Mouse (Mus musculus) liver, adult (tissue): ENCODE results near the gene Glipr2.

ENCODE experiments used
- GATA4 ChIP-seq: IDR thresholded peaks from 2 replicates; pipeline ENCODE4 v1.6.1; 2014; ENCODE audit warnings: mild to moderate bottlenecking, low read length; ENCODE audit not compliant: insufficient replicate concordance

Gene Glipr2

DNA sequence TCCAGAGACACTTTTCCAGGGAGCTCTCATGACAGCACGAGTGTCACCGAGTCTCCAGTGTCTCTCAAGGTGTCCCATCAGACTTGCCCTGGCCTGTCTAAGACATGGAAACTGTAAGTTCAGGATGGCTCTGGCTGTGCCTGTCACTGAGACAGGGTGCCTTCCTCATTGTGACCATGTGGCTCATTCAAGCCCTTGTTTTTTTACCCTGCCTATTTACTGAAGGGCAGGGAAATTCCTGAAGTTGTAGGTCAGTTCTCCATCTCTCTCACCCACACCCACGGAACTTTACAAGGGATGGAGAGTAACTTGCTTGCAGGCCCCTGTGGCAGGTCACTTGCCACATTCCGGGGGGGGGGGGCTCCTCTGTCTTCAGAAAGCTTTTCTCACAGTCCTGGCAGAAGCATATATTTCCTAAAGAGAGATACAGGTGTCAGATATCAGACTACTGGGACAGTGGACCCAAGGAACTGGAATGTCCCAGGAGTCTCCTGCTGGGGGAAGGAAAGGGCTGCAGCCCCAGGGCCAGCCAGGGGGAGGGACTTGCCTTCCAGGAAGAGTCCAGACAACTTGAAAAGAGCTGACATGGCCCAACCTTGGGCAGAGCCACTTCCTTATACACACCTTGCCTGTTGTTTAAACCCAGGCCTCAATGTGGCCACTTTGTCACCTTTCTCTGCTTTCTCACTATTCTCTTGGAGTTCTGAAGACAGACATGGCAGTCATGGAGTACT lies 7.9 kb downstream of the Glipr2 start:
- no peak for TF ChIP-seq GATA4

DNA sequence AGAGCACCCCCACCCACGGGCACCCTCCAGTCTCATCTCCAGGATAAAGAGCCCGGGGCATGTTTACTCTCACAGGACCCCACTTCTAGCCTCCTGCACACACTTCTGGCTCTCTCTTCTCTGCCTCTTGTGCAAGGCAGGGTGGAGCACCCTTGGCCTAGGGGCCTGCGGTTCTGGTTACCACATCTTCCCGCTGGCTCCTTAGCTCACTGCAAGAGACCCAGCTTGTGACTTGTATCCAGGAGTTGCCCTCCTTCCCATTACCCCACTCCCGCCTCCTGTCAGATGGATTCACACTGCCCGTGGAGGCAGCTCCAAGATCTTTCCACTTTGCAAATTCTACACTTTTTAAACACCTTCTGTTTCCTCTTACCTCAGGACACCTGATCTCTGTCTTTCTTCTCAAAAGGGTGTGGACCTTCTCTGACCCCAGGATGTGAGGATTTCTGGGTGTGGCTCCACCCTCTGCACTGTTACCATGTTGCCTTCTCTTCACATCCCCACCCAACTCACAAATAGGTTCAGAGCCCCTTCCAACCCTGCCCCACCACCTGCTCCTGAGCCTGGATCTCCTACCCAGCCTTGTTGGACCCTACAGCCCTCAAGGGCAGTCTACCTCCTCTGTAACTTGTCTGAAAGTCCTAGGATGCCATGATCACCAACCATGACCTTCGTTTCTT lies 8.8 kb downstream of the Glipr2 start:
- no peak for TF ChIP-seq GATA4

DNA sequence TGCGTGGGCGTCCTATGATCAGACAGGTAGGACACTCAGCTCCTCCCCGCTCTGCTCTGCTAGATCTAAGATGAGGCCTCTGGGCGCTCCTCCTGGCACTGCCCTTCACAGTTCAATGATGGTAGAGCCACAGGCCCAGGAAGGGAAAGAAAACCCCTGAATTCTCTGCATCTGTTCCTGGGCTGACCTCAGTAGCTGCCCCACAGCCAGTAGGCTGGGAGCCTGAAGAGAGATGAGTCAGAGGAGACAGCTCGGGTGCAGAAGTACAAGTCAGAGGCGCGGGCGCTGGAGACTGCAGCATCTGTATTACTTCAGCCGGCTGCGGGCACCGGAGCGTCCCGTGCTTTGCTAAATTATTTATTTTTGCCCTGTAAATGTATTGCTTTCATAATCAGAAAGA lies 11.4 kb downstream of the Glipr2 start:
- TF ChIP-seq GATA4 = no peak

- no peak for TF ChIP-seq GATA4
These were observed 12.2 kb downstream of the Glipr2 start for GRCm38 (mm10) chr4:43969373-43969772.

- no peak for TF ChIP-seq GATA4
These were observed 13.5 kb downstream of the Glipr2 start for GRCm38 (mm10) chr4:43970393-43971330.

DNA sequence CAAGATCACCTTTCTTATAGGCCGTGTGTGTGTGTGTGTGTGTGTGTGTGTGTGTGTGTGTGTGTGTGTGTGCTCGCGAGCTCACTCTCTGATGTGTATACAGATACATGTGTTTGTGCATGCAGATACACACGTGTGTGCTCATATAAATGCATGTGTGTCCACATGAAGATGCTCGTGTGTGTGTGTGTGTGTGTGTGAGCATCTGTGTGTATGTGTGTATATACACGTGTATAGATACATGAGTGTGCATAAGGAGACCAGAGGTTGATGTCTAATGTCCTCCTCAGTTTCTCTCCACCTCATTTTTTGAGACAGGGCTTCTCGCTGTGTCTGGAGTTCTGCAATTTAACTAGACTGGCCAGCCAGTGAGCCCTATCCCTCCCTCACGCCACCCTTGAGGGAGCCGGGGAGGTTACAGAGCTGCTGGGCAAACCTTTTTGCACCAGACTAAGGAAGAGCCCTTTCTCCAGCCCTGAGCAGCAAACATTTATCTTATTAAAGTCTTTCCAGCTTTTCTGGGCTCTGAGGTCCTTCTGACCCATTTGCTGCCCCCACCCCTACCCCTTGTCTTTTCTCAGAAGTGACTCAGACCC lies 14.4 kb downstream of the Glipr2 start:
- TF ChIP-seq GATA4 = no peak

DNA sequence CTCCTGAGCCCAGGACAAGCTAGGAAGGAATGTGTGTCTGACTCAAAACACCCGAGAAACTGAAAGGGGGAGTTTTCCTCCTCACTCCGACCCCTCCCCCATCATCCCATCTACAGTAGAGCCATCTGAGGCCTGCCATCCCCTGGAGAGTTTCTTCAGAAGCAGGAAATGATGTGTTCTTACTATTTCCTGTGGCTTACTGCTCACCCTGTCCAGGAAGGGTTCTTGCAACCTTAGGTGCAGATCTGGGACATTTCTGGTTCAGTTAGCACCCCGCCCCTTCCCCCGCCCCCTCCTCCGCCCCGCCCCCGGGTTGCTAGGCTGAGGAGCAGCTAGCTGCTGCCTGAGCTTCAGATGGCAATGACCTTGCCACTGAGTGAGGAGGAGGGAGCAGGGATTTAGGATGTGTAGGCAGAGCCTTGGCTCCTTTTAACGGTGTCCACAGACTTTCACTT lies 15.0 kb downstream of the Glipr2 start:
- no peak for TF ChIP-seq GATA4

- TF ChIP-seq GATA4 = no peak
These were observed 16.4 kb downstream of the Glipr2 start for GRCm38 (mm10) chr4:43973526-43973981.

GRCm38 (mm10) chr4:43974914-43975616 lies 17.9 kb downstream of the Glipr2 start:
- no peak for TF ChIP-seq GATA4

DNA sequence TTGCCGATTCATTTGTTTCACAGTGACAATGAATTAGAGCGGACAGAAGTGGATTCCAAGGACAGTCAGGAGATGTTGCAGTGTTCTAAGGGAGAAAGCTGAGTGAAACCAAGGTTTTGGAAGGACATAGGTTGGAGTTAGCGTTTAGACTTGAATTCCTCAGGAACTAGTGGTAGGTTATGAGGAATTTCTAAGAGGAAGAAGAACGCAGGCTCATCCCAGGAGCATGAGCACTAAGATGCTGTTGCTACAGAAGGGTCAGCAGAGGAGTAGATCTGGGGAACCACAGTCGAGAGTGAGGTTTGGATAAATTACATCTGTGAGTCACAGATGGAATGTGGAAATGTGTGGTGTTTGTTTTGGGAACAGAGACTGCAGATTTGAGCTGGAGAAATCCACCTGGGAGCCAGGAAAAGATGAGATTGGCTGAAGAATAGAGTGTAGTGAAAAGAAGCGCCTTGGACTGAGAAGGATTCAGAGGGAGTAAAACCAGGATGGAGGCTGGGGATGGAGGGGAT lies 19.1 kb downstream of the Glipr2 start:
- TF ChIP-seq GATA4 = no peak

DNA sequence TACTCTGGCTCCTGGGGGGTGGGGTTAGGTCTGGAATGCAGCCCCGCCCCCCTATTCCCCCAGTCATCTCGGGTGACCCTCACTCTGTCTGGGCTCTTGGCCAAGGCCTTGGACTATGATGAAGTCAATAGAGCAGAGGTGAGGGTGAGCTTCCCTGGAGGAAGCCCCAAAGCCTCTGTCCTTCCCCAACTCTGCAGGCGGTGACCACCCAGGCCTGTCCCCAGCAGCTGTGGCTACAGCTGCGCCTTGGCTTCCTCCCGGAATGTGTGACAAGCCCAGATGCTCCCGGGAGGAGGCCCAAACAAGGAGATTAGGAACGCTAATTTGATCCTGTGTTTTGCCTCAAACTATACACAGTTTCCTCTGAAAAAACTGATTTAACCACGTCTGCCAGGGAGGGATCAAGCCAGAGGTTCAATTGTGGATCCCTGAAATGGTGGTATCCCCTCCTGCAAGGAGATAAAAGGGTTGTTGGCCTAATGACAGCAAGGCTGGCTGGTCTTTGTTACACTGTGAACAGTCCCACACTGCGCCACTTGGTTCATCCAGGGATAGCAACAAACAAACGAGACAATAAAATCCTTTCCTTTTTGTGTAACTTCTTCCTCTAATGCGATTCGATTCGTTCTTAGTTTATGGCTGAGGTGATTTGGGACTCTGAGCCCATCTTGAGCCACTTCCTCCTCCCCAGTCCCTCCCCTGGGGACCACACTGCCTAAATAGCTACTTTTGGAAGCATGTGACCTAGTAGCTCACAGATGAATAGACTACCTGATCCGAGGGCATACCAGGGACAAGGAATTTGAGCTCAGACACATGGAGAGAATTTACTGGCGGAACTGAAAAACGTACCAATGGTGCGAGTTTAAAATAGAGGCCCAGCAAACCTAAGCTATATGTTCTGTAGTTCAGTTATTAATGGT lies 21.6 kb downstream of the Glipr2 start:
- no peak for TF ChIP-seq GATA4

GRCm38 (mm10) chr4:43979746-43980145 lies 22.5 kb downstream of the Glipr2 start:
- no peak for TF ChIP-seq GATA4

DNA sequence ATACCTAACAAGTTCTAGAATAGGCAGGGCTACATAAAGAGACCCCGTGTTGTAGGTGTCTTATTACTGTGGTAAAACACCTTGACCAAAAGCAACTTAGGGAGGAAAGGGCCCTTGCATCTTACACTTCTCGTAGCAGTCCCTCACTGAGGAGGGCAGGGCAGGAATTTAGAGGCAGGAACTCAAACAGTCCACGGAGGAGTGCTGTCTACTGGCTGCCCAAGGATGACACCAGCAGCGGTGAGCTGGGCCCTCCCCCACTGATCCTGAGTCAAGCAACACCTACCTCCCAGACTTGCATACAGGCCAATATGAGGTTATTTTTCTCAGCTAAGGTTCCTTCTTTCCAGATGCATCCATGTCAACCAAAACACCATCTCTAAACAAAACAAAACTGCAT lies 23.0 kb downstream of the Glipr2 start:
- TF ChIP-seq GATA4 = no peak
